Mouse (Mus musculus) liver, adult 2 months (tissue): ENCODE measurements at regions not wholly inside any gene's neighbourhood (a gene's known extent, or its start where the extent isn't known, plus 50 kb on each side); places are given as distances from the start of the nearest gene placed in this dataset.

Experiments
- DNase-seq: peaks from one replicate; pipeline ENCODE4 v3.0.0-alpha.2; 2011; ENCODE audit warnings: low read depth, low spot score; ENCODE audit errors: extremely low read depth
- H3K27ac ChIP-seq: fragments of 200-500 bp; replicated peaks from 2 replicates; pipeline ENCODE4 v1.5.1; 2012; ENCODE audit warnings: low read depth, mild to moderate bottlenecking, control low read depth, inconsistent platforms, low read length; ENCODE audit not compliant: insufficient read depth
- H3K27me3 ChIP-seq: fragments of 200-500 bp; 2 replicates; pipeline ENCODE4 v1.6.1; 2012; ENCODE audit warnings: mild to moderate bottlenecking, moderate library complexity, low read length, inconsistent platforms; ENCODE audit not compliant: control insufficient read depth, insufficient read depth
- H3K36me3 ChIP-seq: fragments of 200-500 bp; 2 replicates; pipeline ENCODE4 v1.6.1; 2012; ENCODE audit warnings: low read length, inconsistent platforms; ENCODE audit not compliant: control insufficient read depth, insufficient read depth
- H3K4me1 ChIP-seq: fragments of 200-500 bp; 2 replicates; pipeline ENCODE4 v1.6.1; 2011; ENCODE audit warnings: low read length; ENCODE audit not compliant: control insufficient read depth, insufficient read depth
- H3K4me3 ChIP-seq: fragments of 200-500 bp; 2 replicates; pipeline ENCODE4 v1.5.1; 2011; ENCODE audit warnings: low read depth, mild to moderate bottlenecking, control low read depth, low read length, moderate library complexity; ENCODE audit not compliant: insufficient read depth
- H3K79me2 ChIP-seq: fragments of 200-500 bp; 2 replicates; pipeline ENCODE4 v1.6.1; 2012; ENCODE audit warnings: inconsistent platforms, mild to moderate bottlenecking, low read length, moderate library complexity; ENCODE audit not compliant: control insufficient read depth, insufficient read depth
- H3K9ac ChIP-seq: fragments of 200-500 bp; 2 replicates; pipeline ENCODE4 v1.6.1; 2012; ENCODE audit warnings: low read depth, mild to moderate bottlenecking, control low read depth, inconsistent platforms, low read length
- CTCF ChIP-seq: fragments of 200-500 bp; IDR thresholded peaks from 2 replicates; pipeline ENCODE4 v1.5.1; 2011; ENCODE audit warnings: low read depth, low read length, control low read depth
- POLR2A ChIP-seq: fragments of 200-500 bp; IDR thresholded peaks from 2 replicates; pipeline ENCODE4 v1.6.1; 2011; ENCODE audit warnings: low read length, control low read depth; ENCODE audit not compliant: insufficient read depth; ENCODE audit errors: extremely low read depth
- WGBS: fragments of 180-500 bp; shearing (Covaris S2); methylation state at CpG from one replicate; pipeline ENCODE4 v1.1.7; 2018; 5-methylcytosine and 5-hydroxymethylcytosine counted together

DNA sequence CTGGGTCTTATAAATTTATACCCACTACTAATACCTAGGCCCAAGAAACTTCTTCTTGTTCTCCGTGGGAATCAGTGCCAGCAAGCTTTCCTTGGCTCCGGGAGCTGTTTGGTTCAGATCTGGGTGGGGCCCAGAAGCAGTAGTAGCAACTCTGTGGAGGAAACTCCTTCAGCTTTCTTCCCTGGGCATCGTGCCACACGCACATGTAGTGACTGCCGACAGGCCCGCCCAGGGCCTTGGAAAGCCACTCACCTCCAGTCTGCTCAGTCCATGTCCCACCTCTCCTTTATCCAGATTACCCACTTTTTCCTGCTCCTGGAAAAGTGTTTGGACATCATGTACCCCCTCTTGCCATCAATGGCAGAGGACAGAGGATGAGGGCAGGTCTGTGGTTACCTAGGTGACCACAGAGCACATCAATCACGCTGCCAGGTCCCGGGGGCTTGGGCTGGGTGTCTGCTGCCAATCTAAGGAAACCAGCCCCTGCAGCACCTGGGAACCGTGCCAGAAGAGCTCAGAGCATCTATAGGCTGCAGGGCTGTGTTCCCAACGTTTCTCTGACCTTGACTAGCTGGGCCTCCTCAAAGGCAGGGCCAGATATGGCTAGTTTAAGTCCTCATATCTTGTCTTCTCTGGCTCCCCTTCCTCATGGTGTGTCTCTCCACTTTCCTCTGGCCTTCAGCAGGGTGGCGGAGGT is 63.1 kb upstream of the Mef2a start:
- Histone ChIP-seq H3K4me1 (peaks cover 9% of the 10 kb centered on the region), H3K4me3 (no peak overlapping the region), H3K9ac (no peak overlapping the region), H3K27ac (no peak overlapping the region), H3K36me3 (no peaks in the 10 kb centered on the region), H3K79me2 (no peaks in the 10 kb centered on the region), H3K27me3 (no peaks in the 10 kb centered on the region)
- TF ChIP-seq CTCF (no peak), POLR2A (no peak)
- DNase-seq, result no peak
- 69% methylated on average over 11 of the region's 11 CpGs for WGBS

DNA sequence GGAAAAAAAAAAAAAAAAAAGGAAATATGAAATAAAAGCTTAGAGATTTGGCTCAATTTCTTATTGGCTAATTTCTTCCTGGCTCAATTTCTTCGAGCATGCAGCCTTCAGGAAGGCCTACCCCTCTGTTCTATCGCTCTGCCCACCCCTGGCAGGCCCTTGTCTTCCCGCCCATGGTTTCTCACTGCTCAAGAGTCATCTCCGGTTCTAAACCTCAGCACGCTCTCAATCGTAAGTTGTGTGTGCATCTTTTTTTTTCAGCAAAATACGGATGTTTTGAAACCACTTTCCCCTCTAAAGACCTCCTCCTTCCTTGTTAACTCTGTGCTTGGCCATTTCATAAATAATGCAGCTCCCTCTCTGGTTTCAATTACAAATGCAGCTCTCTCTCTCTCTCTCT is 58.3 kb upstream of the Mef2a start:
- Histone ChIP-seq H3K4me3 (no peak overlapping the region), H3K4me1 (peaks cover 1% of the 10 kb centered on the region), H3K79me2 (no peaks in the 10 kb centered on the region), H3K9ac (no peak overlapping the region), H3K36me3 (no peaks in the 10 kb centered on the region), H3K27me3 (no peaks in the 10 kb centered on the region), H3K27ac (no peak overlapping the region)
- TF ChIP-seq CTCF, result no peak
- WGBS, result 86% methylated on average over 7 of the region's 7 CpGs
- DNase-seq, result peak; percentile 25

- Histone ChIP-seq H3K4me3 (no peak overlapping the region), H3K79me2 (no peaks in the 10 kb centered on the region), H3K9ac (no peak overlapping the region), H3K27ac (no peak overlapping the region), H3K4me1 (no peaks in the 10 kb centered on the region; the same call in 1 of the 2 replicates), H3K36me3 (no peaks in the 10 kb centered on the region), H3K27me3 (no peaks in the 10 kb centered on the region)
- TF ChIP-seq POLR2A (no peak), CTCF (no peak)
- DNase-seq, result no peak
- WGBS, result 81% methylated on average over 4 of the region's 4 CpGs
Measured at GRCm38 (mm10) chr7:67430041-67430440, 57.4 kb upstream of the Mef2a start.

GRCm38 (mm10) chr7:67429008-67429873 is 56.6 kb upstream of the Mef2a start:
- no peaks in the 10 kb centered on the region for H3K36me3 ChIP-seq
- no peaks in the 10 kb centered on the region; the same call in 1 of the 2 replicates for H3K4me1 ChIP-seq
- TF ChIP-seq POLR2A (no peak), CTCF (no peak)
- H3K9ac ChIP-seq, result no peak overlapping the region
- H3K79me2 ChIP-seq, result no peaks in the 10 kb centered on the region
- 94% methylated on average over 28 of the region's 28 CpGs for WGBS
- H3K27me3 ChIP-seq, result no peaks in the 10 kb centered on the region
- DNase-seq, result no peak
- no peak overlapping the region for H3K27ac ChIP-seq
- no peak overlapping the region for H3K4me3 ChIP-seq

DNA sequence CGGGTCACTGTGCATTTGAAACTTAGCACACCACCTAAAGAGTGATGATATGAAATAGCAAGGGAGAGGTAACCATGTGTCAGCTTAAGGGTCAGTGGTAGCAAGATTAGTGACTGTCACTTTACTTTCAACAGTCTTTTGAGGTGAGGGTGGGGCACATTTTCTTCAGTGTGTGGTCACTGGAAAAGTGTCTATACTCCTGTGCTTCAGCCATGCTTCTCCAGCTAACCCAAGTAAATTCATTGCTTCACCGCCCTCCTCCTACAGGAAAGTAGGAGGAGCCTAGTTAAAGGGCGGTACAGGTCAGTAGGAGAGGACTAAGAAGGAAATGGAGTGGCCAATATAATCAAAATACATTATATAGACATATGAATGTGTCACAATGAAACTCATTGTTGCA is 55.7 kb upstream of the Mef2a start:
- Histone ChIP-seq H3K4me3 (no peak overlapping the region), H3K27me3 (no peaks in the 10 kb centered on the region), H3K79me2 (no peaks in the 10 kb centered on the region), H3K36me3 (no peaks in the 10 kb centered on the region), H3K4me1 (no peaks in the 10 kb centered on the region; the same call in 1 of the 2 replicates), H3K9ac (no peak overlapping the region), H3K27ac (no peak overlapping the region)
- no peak for DNase-seq
- 89% methylated on average over 3 of the region's 3 CpGs for WGBS
- TF ChIP-seq CTCF, result no peak
- no peak for TF ChIP-seq POLR2A

GRCm38 (mm10) chr7:67426076-67426475 is 53.4 kb upstream of the Mef2a start:
- Histone ChIP-seq H3K9ac (no peak overlapping the region), H3K4me3 (no peak overlapping the region), H3K79me2 (no peaks in the 10 kb centered on the region), H3K36me3 (no peaks in the 10 kb centered on the region), H3K27ac (no peak overlapping the region), H3K4me1 (peaks cover 7% of the 10 kb centered on the region; the same call in 1 of the 2 replicates), H3K27me3 (no peaks in the 10 kb centered on the region)
- no peak for TF ChIP-seq CTCF
- TF ChIP-seq POLR2A, result no peak
- DNase-seq, result no peak
